Mouse (Mus musculus): Measurements from ENCODE around the gene Zmynd8. TPM values are rescaled to one million over a fixed set of nuclear protein-coding genes. Genes with fewer than 3 reads are reported as not detected.

Gene Zmynd8
- polyA plus RNA-seq, 1 experiment = 30.3 TPM

DNA sequence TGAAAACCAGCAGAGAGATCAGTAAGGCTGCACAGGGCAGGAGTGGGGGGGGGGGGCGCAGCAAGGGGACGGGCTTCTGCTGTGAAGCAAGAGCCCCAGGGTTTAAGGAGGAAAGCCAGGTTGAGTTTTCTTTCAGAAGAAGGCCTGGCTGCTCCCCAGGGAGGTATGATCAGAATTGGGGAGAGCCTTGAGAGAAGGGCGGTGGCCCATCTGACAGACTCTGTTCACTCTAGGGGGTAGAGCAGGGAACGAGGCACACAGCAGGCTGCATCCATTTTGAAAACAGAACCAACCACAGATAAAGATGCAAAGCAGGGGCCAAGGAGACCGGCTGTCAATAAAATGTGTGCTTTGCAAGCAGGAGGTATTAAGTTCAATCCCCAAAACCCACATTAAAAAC, 158.4 kb downstream of the Zmynd8 start:
- no peaks in the 10 kb centered on the region for H3K27me3 ChIP-seq (ENCODE audit: control insufficient read depth, insufficient read depth, low read length)
- WGBS = 97% methylated on average over 4 of the region's 5 CpGs
- no peaks in the 10 kb centered on the region for H3K4me1 ChIP-seq (replicated peaks; ENCODE audit: control insufficient read depth, insufficient read depth, low read length)
- TF ChIP-seq CTCF (IDR thresholded peaks at IDR 0.05; ENCODE audit: borderline replicate concordance, control insufficient read depth, extremely low read depth, insufficient read depth, low read length, poor library complexity) (no peak), POLR2A (IDR thresholded peaks at IDR 0.05; ENCODE audit: control insufficient read depth, extremely low read depth, insufficient read depth, low read length, poor library complexity) (no peak)
- H3K36me3 ChIP-seq (ENCODE audit: control insufficient read depth, insufficient read depth, low read length) = no peaks in the 10 kb centered on the region
- H3K4me3 ChIP-seq (ENCODE audit: control insufficient read depth, insufficient read depth, low read length) = no peak overlapping the region
- DNase-seq = no peak
- H3K27ac ChIP-seq (ENCODE audit: control insufficient read depth, insufficient read depth, low read length) = no peak overlapping the region

- H3K27ac ChIP-seq (ENCODE audit: control insufficient read depth, insufficient read depth, low read length) = no peak overlapping the region
- H3K4me3 ChIP-seq (ENCODE audit: control insufficient read depth, insufficient read depth, low read length) = no peak overlapping the region
- TF ChIP-seq POLR2A (IDR thresholded peaks at IDR 0.05; ENCODE audit: control insufficient read depth, extremely low read depth, insufficient read depth, low read length, poor library complexity) (no peak), CTCF (IDR thresholded peaks at IDR 0.05; ENCODE audit: borderline replicate concordance, control insufficient read depth, extremely low read depth, insufficient read depth, low read length, poor library complexity) (no peak)
- no peaks in the 10 kb centered on the region for H3K4me1 ChIP-seq (replicated peaks; ENCODE audit: control insufficient read depth, insufficient read depth, low read length)
- no peaks in the 10 kb centered on the region for H3K36me3 ChIP-seq (ENCODE audit: control insufficient read depth, insufficient read depth, low read length)
- no peak for DNase-seq
- 53% methylated on average over 2 of the region's 2 CpGs for WGBS
- no peaks in the 10 kb centered on the region for H3K27me3 ChIP-seq (ENCODE audit: control insufficient read depth, insufficient read depth, low read length)
These were observed 162.5 kb downstream of the Zmynd8 start for GRCm38 (mm10) chr2:165736297-165736696.

Other genes with a start within 250 kb of the Zmynd8 start
- gene Ncoa3, start 93.6 kb upstream of the Zmynd8 start, polyA plus RNA-seq (2012; rRNA removed) = 70.0 and 73.4 TPM in 2 replicates

All from thymus, adult 2 months (tissue).